Mouse (Mus musculus): ENCODE measurements at regions not wholly inside any gene's neighbourhood (a gene's known extent, or its start where the extent isn't known, plus 50 kb on each side); places are given as distances from the start of the nearest gene placed in this dataset.

GRCm38 (mm10) chr1:195312426-195312825, 135.9 kb upstream of the Cr2 start:
- no peak for DNase-seq (ENCODE audit: extremely low spot score in 1 of 2, low spot score in 1 of 2)

- no peak for DNase-seq (ENCODE audit: extremely low spot score in 1 of 2, low spot score in 1 of 2)
Observed at GRCm38 (mm10) chr1:195285076-195285475, 108.6 kb upstream of the Cr2 start.

- DNase-seq (ENCODE audit: extremely low spot score in 1 of 2, low spot score in 1 of 2) = peak; percentile 89 to 100
Observed at GRCm38 (mm10) chr1:195241496-195241895, 65.0 kb upstream of the Cr2 start.

- DNase-seq (ENCODE audit: extremely low spot score in 1 of 2, low spot score in 1 of 2) = peak; percentile 43 to 76
Observed at GRCm38 (mm10) chr1:195232658-195233057, 56.1 kb upstream of the Cr2 start.

- DNase-seq (ENCODE audit: extremely low spot score in 1 of 2, low spot score in 1 of 2) = no peak
Observed at GRCm38 (mm10) chr1:195227007-195227406, 50.5 kb upstream of the Cr2 start.
